Mouse (Mus musculus) granulocyte monocyte progenitor cell, adult 5-6 weeks (primary cell): Measurements from ENCODE around the gene Iqcd. TPM values are rescaled to one million over a fixed set of nuclear protein-coding genes. Genes with fewer than 3 reads are reported as not detected.

Experiments
- ATAC-seq: replicated peaks from 2 replicates; pipeline ENCODE4 v1.8.0; 2016; ENCODE audit warnings: mild to moderate bottlenecking, moderate TSS enrichment, inconsistent platforms; ENCODE audit not compliant: poor library complexity, severe bottlenecking
- total RNA-seq, 2 experiments: library from RNA; stranded (forward) in 1 of 2; stranded (reverse) in 1 of 2; fragments of 200-712, 200-1000 nt in 1 of 2; fragments of >200 nt in 1 of 2; fragmentation: Nextera tagmentation in 1 of 2; gene quantifications; 2 replicates each; pipeline ENCODE4 v1.2.3; 2014 to 2017

The Iqcd gene
- total RNA-seq, 2 experiments from 2014 or later, result not detected

- peak; percentile 91 for ATAC-seq
Measured at GRCm38 (mm10) chr5:120570289-120570897, 18.4 kb upstream of the Iqcd start.

- ATAC-seq, result no peak
Measured at GRCm38 (mm10) chr5:120571056-120571740, 17.6 kb upstream of the Iqcd start.

GRCm38 (mm10) chr5:120574469-120575063 lies 14.2 kb upstream of the Iqcd start:
- ATAC-seq, result no peak

GRCm38 (mm10) chr5:120576781-120577301 lies 12.0 kb upstream of the Iqcd start:
- peak; percentile 53 for ATAC-seq

- 0 out of 2 replicates have a peak, but pooled peaks have one; percentile 18 for ATAC-seq
Measured at GRCm38 (mm10) chr5:120577935-120578441, 10.8 kb upstream of the Iqcd start.

GRCm38 (mm10) chr5:120578504-120579081 lies 10.2 kb upstream of the Iqcd start:
- ATAC-seq, result peak; percentile 77

- ATAC-seq, result peak; percentile 47
Measured at GRCm38 (mm10) chr5:120579211-120579897, 9.5 kb upstream of the Iqcd start.

- ATAC-seq, result no peak
Measured at GRCm38 (mm10) chr5:120579898-120580626, 8.8 kb upstream of the Iqcd start.

- ATAC-seq, result no peak
Measured at GRCm38 (mm10) chr5:120582002-120582401, 6.8 kb upstream of the Iqcd start.

- no peak for ATAC-seq
Measured at GRCm38 (mm10) chr5:120583511-120583910, 5.3 kb upstream of the Iqcd start.

GRCm38 (mm10) chr5:120584968-120585367 lies 3.8 kb upstream of the Iqcd start:
- no peak for ATAC-seq

- ATAC-seq, result no peak
Measured at GRCm38 (mm10) chr5:120586741-120587615, 1.8 kb upstream of the Iqcd start.

GRCm38 (mm10) chr5:120587616-120587926 lies 1.2 kb upstream of the Iqcd start:
- no peak for ATAC-seq

- ATAC-seq, result no peak
Measured at GRCm38 (mm10) chr5:120587940-120588568, 762 bp upstream of the Iqcd start.

GRCm38 (mm10) chr5:120590356-120591010 lies 1.7 kb downstream of the Iqcd start:
- ATAC-seq, result no peak

GRCm38 (mm10) chr5:120592141-120592540 lies 3.3 kb downstream of the Iqcd start:
- ATAC-seq, result no peak

- no peak for ATAC-seq
Measured at GRCm38 (mm10) chr5:120594485-120594884, 5.7 kb downstream of the Iqcd start.

GRCm38 (mm10) chr5:120599625-120600024 lies 10.8 kb downstream of the Iqcd start:
- no peak for ATAC-seq
